Mouse (Mus musculus): ENCODE measurements around the gene Col4a1. TPM values are rescaled to one million over a fixed set of nuclear protein-coding genes. Genes with fewer than 3 reads are reported as not detected.

The Col4a1 gene
- polyA plus RNA-seq, 1 experiment from 2014 or later = 213 TPM

DNA sequence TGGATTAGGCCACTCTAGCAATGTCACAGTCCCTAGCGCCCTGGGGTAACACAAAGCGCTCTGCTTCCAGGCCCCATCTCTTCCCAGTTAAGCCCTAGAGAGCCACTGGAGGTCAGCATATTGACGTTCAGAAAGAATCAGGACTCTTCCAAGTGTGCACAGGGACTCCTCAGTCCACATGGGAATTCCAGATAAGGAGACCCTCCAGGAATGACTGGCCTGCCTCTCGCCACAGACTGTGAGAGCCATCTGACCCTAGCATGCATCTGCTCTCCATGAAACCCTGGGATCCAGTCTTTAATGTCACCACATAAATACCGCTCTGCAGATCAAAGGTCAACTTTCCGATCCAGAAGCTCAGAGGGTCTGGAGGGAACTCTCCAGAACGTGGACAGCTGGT lies 88.4 kb downstream of the Col4a1 start:
- Histone ChIP-seq H3K27me3 (ENCODE audit: control insufficient read depth, insufficient read depth, low read length) (no peaks in the 10 kb centered on the region), H3K4me3 (ENCODE audit: low read length) (no peak overlapping the region), H3K9ac (ENCODE audit: low read length) (no peak overlapping the region), H3K27ac (ENCODE audit: low read length) (no peak overlapping the region), H3K36me3 (ENCODE audit: control insufficient read depth, insufficient read depth) (peaks cover 58% of the 10 kb centered on the region), H3K4me1 (ENCODE audit: control insufficient read depth, insufficient read depth, low read length) (no peaks in the 10 kb centered on the region), H3K4me2 (ENCODE audit: low read depth, low read length) (no peak overlapping the region), H3K9me3 (replicated peaks; ENCODE audit: control insufficient read depth, low read length) (no peaks in the 10 kb centered on the region)
- ATAC-seq (replicated peaks; ENCODE audit: extremely low read depth, insufficient read depth, low FRiP score) = no peak
- WGBS = 60% methylated on average over 7 of the region's 7 CpGs

GRCm38 (mm10) chr8:11221353-11221752 lies 91.3 kb downstream of the Col4a1 start:
- peaks cover 67% of the 10 kb centered on the region for H3K36me3 ChIP-seq (ENCODE audit: control insufficient read depth, insufficient read depth)
- no peak overlapping the region for H3K4me2 ChIP-seq (ENCODE audit: low read depth, low read length)
- no peaks in the 10 kb centered on the region for H3K9me3 ChIP-seq (replicated peaks; ENCODE audit: control insufficient read depth, low read length)
- H3K4me1 ChIP-seq (ENCODE audit: control insufficient read depth, insufficient read depth, low read length) = no peaks in the 10 kb centered on the region
- H3K27ac ChIP-seq (ENCODE audit: low read length) = no peak overlapping the region
- no peaks in the 10 kb centered on the region for H3K27me3 ChIP-seq (ENCODE audit: control insufficient read depth, insufficient read depth, low read length)
- H3K4me3 ChIP-seq (ENCODE audit: low read length) = no peak overlapping the region
- H3K9ac ChIP-seq (ENCODE audit: low read length) = no peak overlapping the region
- WGBS = 80% methylated on average over 5 of the region's 5 CpGs
- ATAC-seq (replicated peaks; ENCODE audit: extremely low read depth, insufficient read depth, low FRiP score) = no peak

- no peak overlapping the region for H3K9ac ChIP-seq (ENCODE audit: low read length)
- H3K4me1 ChIP-seq (ENCODE audit: control insufficient read depth, insufficient read depth, low read length) = no peaks in the 10 kb centered on the region
- WGBS = 56% methylated on average over 6 of the region's 6 CpGs
- H3K27ac ChIP-seq (ENCODE audit: low read length) = no peak overlapping the region
- H3K27me3 ChIP-seq (ENCODE audit: control insufficient read depth, insufficient read depth, low read length) = no peaks in the 10 kb centered on the region
- H3K36me3 ChIP-seq (ENCODE audit: control insufficient read depth, insufficient read depth) = peaks cover 73% of the 10 kb centered on the region
- ATAC-seq (replicated peaks; ENCODE audit: extremely low read depth, insufficient read depth, low FRiP score) = no peak
- H3K4me2 ChIP-seq (ENCODE audit: low read depth, low read length) = no peak overlapping the region
- no peaks in the 10 kb centered on the region for H3K9me3 ChIP-seq (replicated peaks; ENCODE audit: control insufficient read depth, low read length)
- no peak overlapping the region for H3K4me3 ChIP-seq (ENCODE audit: low read length)
Measured at GRCm38 (mm10) chr8:11219282-11219681, 93.3 kb downstream of the Col4a1 start.

DNA sequence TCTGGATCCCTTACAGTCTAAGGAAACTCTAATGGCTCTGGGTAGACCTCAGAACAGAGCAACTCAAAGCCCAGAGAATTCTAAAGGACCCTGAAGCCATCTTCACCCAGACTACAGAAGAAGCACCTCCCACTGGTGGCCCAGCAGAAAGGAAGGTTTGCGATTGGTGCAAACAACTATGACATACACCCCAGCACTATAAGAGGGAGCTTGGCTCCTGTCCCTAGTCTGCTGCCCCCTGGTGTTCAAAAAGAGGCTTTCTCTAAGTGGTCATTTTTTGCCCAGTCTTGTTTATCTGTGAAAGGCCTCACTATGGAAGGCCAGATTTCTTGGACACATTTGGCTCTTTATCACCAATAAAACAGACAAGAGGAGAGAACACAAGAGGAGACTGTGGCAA lies 97.4 kb downstream of the Col4a1 start:
- ATAC-seq (replicated peaks; ENCODE audit: extremely low read depth, insufficient read depth, low FRiP score) = peak; percentile 57; the same call in 1 of the 2 replicates

GRCm38 (mm10) chr8:11206509-11206908 lies 106.1 kb downstream of the Col4a1 start:
- Histone ChIP-seq H3K27ac (ENCODE audit: low read length) (no peak overlapping the region), H3K4me2 (ENCODE audit: low read depth, low read length) (no peak overlapping the region), H3K36me3 (ENCODE audit: control insufficient read depth, insufficient read depth) (peaks cover 44% of the 10 kb centered on the region), H3K27me3 (ENCODE audit: control insufficient read depth, insufficient read depth, low read length) (no peaks in the 10 kb centered on the region), H3K4me3 (ENCODE audit: low read length) (no peak overlapping the region), H3K9me3 (replicated peaks; ENCODE audit: control insufficient read depth, low read length) (no peaks in the 10 kb centered on the region), H3K4me1 (ENCODE audit: control insufficient read depth, insufficient read depth, low read length) (no peaks in the 10 kb centered on the region), H3K9ac (ENCODE audit: low read length) (no peak overlapping the region)
- no peak for ATAC-seq (replicated peaks; ENCODE audit: extremely low read depth, insufficient read depth, low FRiP score)
- WGBS = 69% methylated on average over 8 of the region's 8 CpGs

More for the DNA sequence above, 97.4 kb downstream of the Col4a1 start:
- Histone ChIP-seq H3K4me2 (ENCODE audit: low read depth, low read length) (no peak overlapping the region), H3K4me1 (ENCODE audit: control insufficient read depth, insufficient read depth, low read length) (no peaks in the 10 kb centered on the region), H3K9me3 (replicated peaks; ENCODE audit: control insufficient read depth, low read length) (no peaks in the 10 kb centered on the region), H3K4me3 (ENCODE audit: low read length) (no peak overlapping the region), H3K27me3 (ENCODE audit: control insufficient read depth, insufficient read depth, low read length) (no peaks in the 10 kb centered on the region), H3K27ac (ENCODE audit: low read length) (no peak overlapping the region), H3K9ac (ENCODE audit: low read length) (no peak overlapping the region), H3K36me3 (ENCODE audit: control insufficient read depth, insufficient read depth) (peaks cover 77% of the 10 kb centered on the region)
- 56% methylated on average over 1 of the region's 1 CpGs for WGBS

- 62% methylated on average over 9 of the region's 9 CpGs for WGBS
- Histone ChIP-seq H3K4me3 (ENCODE audit: low read length) (no peak overlapping the region), H3K27me3 (ENCODE audit: control insufficient read depth, insufficient read depth, low read length) (no peaks in the 10 kb centered on the region), H3K27ac (ENCODE audit: low read length) (no peak overlapping the region), H3K9me3 (replicated peaks; ENCODE audit: control insufficient read depth, low read length) (no peaks in the 10 kb centered on the region), H3K36me3 (ENCODE audit: control insufficient read depth, insufficient read depth) (peaks cover 44% of the 10 kb centered on the region), H3K4me2 (ENCODE audit: low read depth, low read length) (no peak overlapping the region), H3K9ac (ENCODE audit: low read length) (no peak overlapping the region), H3K4me1 (ENCODE audit: control insufficient read depth, insufficient read depth, low read length) (no peaks in the 10 kb centered on the region)
- ATAC-seq (replicated peaks; ENCODE audit: extremely low read depth, insufficient read depth, low FRiP score) = no peak
Measured at GRCm38 (mm10) chr8:11205532-11205931, 107.1 kb downstream of the Col4a1 start.

DNA sequence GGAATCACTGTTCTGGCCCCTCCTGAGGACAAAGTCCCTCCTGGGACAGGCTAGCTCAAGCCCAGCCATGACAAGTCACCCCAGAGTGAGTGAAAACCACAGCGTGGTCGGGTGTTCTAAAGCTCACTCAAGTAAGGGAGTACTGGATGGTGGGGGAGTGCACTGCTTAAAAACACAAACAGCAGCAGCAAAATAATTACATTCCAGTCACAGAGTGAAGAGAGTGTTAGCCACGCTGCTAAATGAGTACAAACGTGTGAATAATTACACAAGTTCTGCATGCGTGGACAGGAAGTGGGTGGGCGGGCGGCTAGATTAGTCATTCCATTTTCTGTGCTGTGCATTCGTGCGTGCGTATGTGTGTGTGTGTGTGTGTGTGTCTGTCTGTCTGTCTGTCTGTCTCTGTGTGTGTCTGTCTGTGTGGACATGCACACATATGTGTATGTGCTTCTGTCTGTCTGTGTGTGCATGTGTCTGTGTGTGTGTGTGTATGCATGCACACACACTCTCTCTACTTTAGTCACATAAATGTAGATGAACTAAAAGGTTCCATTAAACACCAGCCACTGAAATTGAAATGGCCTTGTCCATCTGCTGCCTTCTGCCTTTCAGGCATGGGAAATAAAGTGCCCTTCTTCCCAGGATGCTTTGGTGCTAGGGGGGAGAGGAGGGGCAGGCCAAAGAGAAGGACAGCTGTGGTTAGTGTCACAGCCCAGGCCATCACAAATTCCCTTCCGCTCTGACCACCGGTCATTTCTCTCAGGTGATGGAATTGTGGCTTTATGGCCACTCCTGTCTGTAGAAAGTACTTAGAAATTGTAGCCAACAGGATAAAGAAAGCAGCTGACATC lies 109.1 kb downstream of the Col4a1 start:
- Histone ChIP-seq H3K9me3 (replicated peaks; ENCODE audit: control insufficient read depth, low read length) (no peaks in the 10 kb centered on the region), H3K4me1 (ENCODE audit: control insufficient read depth, insufficient read depth, low read length) (no peaks in the 10 kb centered on the region), H3K27me3 (ENCODE audit: control insufficient read depth, insufficient read depth, low read length) (no peaks in the 10 kb centered on the region), H3K27ac (ENCODE audit: low read length) (no peak overlapping the region), H3K4me3 (ENCODE audit: low read length) (no peak overlapping the region), H3K4me2 (ENCODE audit: low read depth, low read length) (no peak overlapping the region), H3K9ac (ENCODE audit: low read length) (no peak overlapping the region), H3K36me3 (ENCODE audit: control insufficient read depth, insufficient read depth) (peaks cover 49% of the 10 kb centered on the region)
- WGBS = 80% methylated on average over 12 of the region's 12 CpGs
- no peak for ATAC-seq (replicated peaks; ENCODE audit: extremely low read depth, insufficient read depth, low FRiP score)

GRCm38 (mm10) chr8:11198650-11199049 lies 114.0 kb downstream of the Col4a1 start:
- Histone ChIP-seq H3K27ac (ENCODE audit: low read length) (no peak overlapping the region), H3K4me3 (ENCODE audit: low read length) (no peak overlapping the region), H3K9me3 (replicated peaks; ENCODE audit: control insufficient read depth, low read length) (no peaks in the 10 kb centered on the region), H3K27me3 (ENCODE audit: control insufficient read depth, insufficient read depth, low read length) (no peaks in the 10 kb centered on the region), H3K36me3 (ENCODE audit: control insufficient read depth, insufficient read depth) (peaks cover 41% of the 10 kb centered on the region), H3K9ac (ENCODE audit: low read length) (no peak overlapping the region), H3K4me2 (ENCODE audit: low read depth, low read length) (no peak overlapping the region), H3K4me1 (ENCODE audit: control insufficient read depth, insufficient read depth, low read length) (no peaks in the 10 kb centered on the region; the same call in 1 of the 2 replicates)
- 67% methylated on average over 7 of the region's 7 CpGs for WGBS
- ATAC-seq (replicated peaks; ENCODE audit: extremely low read depth, insufficient read depth, low FRiP score) = no peak

GRCm38 (mm10) chr8:11197988-11198387 lies 114.6 kb downstream of the Col4a1 start:
- Histone ChIP-seq H3K4me1 (ENCODE audit: control insufficient read depth, insufficient read depth, low read length) (no peaks in the 10 kb centered on the region; the same call in 1 of the 2 replicates), H3K36me3 (ENCODE audit: control insufficient read depth, insufficient read depth) (peaks cover 41% of the 10 kb centered on the region), H3K27ac (ENCODE audit: low read length) (no peak overlapping the region), H3K9me3 (replicated peaks; ENCODE audit: control insufficient read depth, low read length) (no peaks in the 10 kb centered on the region), H3K4me2 (ENCODE audit: low read depth, low read length) (no peak overlapping the region), H3K9ac (ENCODE audit: low read length) (no peak overlapping the region), H3K27me3 (ENCODE audit: control insufficient read depth, insufficient read depth, low read length) (no peaks in the 10 kb centered on the region), H3K4me3 (ENCODE audit: low read length) (no peak overlapping the region)
- 66% methylated on average over 3 of the region's 3 CpGs for WGBS
- ATAC-seq (replicated peaks; ENCODE audit: extremely low read depth, insufficient read depth, low FRiP score) = no peak
